Mouse (Mus musculus): ENCODE measurements around the gene Mff.

The Mff gene

DNA sequence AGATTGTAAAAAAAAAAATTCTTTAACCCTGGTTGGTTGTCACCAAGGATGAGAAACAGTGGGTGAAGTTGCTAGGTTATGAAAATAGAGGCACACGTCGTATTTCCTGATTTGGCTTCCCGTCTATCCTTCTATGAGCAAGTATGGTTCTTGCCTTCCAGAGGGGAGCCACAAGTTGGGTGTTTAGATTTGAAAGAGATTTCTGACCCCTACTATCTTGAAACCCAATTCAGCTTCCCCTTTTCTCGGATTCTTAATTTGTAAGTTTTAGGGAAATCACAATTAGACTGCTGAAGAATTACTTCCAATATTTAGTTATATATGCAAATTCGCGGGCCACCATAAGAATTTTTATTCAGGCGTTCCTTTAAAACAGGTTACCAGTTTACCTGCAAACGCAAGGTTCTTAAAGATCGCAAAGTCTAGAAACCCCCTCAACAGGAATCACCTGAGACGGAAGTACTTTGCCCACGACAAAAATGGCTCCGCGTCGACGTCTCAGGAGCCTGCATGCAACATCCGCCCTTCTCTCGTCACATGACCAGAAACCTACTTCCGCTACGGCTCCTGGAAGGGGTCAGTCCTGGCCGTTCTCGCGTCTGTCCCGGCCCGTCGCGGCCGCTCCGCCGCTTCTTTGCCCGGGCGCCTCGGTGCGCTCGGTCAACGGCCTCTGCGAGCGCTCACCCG is at the start of gene Mff:
Gene Mff (plus strand): TSS at position 552 of the 687 bp plus-strand sequence.
- DNase-seq, result peak; percentile 90

DNA sequence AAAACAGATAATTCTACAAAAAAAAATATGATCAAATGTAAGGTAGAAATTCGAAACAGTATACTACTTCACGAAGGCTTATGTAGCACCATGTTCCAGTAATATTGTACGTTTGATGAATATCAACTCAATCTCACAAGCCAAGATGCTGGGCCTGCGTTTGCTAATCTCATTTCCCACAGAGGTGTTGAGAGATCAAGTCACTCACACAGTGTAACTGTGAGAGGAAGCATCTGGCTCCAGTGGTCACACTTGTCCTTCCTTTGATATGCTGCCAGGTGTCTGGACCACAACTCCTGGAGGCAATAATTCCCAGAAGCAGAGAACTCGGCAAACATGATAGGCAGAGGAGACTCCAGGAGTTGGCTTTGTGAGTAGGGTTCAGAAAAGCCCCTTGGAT is 38.4 kb upstream of the Mff start:
- no peak for DNase-seq

DNA sequence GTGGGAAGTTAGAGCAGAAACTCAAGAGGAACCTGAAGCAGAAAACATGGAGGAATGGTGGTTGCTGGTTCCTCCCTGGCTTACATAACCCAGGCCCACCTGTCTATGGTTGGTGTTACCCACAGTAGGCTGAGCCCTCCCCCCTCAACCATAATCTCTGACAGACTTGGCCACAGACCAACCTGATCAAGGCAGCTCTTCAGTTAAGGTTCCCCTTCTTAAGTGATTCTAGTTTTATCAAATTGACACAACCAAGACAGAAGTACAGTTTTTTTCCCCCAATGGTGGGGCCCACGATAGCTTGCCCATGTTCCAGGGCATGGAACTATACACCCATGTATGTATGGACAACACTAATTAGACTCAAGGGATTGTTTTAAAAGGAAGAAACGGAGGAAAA is 37.8 kb upstream of the Mff start:
- DNase-seq, result no peak

DNA sequence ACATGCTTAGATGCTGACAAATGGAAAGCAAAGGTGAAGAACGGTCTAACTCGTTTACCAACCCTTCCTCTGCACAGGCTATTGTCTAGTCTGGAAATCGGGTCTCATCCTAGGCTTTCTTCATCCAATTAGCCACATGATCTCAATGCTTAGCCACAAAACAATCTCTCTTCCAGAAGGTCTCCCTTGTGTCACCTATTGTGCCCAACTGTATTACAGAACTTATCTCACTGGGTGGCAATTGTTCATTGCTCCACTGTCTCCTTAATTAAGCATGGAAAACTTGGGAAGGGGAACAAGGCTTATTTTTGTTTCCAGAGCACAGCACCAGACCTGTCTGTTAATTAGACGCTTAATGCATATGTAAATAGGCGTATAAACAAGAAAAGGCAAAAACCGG is 36.8 kb upstream of the Mff start:
- DNase-seq, result no peak

DNA sequence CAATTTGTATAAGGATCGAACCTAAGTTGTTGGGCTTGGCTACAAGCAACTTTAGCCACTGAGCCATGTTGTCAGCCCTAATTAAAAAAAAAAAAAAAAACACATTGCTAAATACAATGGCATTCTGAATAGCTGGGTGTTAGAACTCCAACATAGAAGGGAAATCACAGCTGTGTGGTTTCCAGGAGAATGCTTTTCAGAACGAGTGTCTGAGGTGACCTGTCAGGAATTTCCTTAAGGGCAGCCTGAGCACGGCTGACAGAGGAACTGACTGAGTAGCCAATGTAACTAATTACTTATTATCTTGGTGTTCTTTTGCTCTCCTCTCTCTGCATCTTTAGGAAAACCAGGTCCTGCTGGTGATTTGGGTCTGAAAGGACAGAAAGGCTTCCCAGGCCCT is 28.8 kb upstream of the Mff start:
- DNase-seq, result no peak

DNA sequence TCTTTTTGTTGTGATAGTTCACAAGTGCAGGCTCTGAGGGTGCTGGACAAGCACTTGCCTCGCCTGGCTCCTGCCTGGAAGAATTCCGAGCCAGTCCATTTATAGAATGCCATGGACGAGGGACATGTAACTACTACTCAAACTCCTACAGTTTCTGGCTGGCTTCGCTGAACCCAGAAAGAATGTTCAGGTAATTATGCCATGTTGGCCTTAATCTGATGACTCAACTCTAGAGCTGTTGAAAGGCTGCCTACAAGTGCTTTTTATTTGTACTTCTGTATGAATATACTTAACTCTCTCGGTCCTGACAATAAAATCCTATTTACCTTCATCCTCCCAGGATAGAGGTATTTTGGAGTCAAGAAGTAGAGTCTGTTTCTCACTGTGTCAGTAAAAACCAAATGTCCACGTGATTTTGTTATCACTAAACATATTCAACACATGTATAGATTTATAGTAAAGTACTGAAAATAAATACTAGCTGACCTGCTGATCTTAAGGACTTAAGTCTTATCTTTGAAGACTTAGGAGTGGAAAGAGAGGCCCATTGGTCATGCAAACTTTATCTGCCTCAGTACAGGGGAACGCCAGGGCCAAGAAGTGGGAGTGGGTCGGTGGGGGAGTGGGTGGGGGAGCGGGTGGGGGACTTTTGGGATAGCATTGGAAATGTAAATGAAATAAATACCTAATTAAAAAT is 6.7 kb upstream of the Mff start:
- DNase-seq, result no peak

DNA sequence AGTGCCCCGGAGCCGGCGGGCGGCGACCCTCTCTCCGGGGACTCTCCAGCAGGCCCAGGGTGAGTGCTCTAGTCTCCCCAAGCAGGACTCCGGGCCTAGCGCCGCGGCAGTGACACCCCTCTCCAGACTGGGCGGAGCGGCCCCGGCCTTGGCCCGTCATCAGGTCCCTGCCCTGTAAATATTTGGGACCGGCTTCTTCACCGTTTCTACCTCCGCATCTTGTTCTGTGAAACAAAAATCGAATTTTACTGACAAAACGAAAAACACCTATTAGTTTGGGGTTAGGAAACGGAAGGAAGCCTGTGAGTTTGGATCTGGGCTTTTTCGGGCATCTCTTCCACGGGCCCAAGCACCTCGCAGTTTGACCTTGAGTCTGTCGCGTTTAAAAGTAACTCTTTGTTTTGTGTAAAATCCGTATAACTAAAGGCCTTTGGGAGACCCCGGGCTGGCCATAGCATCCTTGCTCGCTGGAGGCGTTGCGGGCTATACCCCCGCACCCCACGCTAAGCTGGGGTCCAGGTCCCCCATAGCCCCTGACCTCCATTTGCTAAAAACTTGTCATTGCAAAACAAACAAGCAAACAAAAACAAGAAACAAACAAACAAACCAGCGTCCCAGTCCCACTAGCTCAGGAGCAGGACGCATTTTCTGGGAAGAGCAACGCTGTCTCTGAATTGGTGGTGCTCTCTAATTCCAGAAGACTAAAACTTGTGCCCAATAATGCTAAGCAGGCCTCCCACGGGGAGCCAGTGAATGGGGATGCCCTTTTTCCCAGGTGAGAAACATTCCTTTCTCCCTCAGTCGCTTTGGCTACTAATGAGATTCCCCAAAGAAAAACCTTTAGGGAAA is 560 bp downstream of the Mff start:
- no peak for DNase-seq

DNA sequence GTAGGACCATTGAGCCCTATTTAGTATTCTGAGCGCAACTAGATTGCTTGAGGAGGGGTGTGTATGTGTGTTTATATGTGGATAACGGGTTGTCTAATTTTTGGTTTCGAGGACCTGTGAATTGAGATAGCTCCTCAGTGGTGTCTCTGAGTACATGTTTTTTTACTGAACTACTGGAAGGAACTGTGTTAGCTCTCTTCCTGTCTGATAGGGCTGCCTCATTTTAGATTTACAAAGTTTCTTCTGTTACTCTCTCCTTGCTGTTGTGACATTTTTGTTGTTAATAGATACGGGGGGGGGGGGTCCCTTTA is 1.1 kb downstream of the Mff start:
- DNase-seq, result no peak

DNA sequence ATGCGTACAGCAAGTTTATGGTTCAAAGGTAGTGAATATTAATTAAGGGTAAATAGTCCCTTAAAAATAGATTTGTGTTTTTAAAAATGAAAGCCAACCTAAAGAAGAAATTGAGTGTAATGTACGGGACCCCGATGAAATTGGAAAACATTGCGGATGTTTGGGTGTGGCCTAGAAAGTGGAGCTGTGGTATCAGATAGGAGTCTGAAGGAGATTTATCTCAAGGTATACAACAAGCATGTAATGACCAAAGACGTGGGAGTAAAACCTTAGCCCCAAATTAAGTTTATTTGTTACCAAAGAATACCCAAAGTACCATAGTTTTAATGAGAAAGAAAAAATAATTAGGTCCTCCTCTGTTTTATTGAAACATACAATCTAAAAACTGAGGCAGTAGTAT is 1.8 kb downstream of the Mff start:
- DNase-seq, result no peak

DNA sequence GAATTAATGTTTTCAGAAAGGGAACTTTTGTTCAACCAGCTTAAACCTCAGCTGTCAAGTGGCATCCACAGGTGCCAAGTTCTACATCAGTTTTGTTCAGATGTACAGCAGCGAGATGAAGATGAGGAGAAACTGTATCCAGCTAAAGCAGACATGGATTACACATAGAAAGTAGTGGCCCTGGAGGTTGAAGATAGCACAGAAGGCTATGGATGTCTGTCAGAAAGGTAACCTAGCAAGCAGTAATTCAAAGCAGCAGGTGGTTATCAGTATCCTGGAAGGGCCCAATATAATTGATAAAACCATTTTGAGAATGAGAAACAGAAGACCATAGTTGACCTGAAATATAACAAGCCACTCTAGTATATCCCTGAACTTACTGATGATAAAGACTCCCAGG is 8.7 kb downstream of the Mff start:
- no peak for DNase-seq

DNA sequence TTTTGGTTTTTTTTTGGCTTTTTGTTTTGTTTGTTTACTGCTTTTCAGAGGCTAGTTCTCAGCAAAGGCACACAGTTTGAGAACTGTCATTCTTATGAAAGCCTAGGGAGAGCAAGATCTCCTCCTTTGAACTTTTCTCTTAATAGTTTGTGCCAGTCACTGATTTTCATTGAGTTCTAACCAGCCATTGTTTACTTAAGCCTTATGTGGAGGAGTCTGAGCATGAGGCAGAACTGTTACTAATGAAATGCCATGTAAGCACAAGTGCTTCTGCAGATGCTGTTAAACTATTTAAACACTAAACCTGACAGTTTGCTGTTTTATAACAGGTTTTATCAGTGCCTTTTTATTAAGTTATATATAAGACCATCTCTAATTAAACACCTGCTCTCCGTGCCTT is 13.4 kb downstream of the Mff start:
- DNase-seq, result no peak

DNA sequence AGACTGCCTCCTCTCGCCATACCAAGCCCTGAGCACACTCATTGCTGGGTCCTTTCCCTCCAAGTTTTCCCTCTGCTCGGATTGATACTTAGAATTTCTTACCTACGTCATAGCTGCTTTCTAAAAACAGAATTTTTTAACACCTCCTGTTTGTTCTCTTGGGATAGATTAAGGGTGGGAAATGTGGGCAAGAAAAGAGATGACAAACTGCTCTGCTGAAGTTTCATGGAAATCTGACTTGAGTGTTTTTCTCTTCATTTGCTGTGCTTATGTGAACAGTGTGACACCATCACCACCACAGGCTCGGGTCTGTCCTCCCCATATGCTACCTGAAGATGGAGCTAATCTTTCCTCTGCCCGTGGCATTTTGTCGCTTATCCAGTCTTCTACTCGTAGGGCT is 16.8 kb downstream of the Mff start:
- no peak for DNase-seq

DNA sequence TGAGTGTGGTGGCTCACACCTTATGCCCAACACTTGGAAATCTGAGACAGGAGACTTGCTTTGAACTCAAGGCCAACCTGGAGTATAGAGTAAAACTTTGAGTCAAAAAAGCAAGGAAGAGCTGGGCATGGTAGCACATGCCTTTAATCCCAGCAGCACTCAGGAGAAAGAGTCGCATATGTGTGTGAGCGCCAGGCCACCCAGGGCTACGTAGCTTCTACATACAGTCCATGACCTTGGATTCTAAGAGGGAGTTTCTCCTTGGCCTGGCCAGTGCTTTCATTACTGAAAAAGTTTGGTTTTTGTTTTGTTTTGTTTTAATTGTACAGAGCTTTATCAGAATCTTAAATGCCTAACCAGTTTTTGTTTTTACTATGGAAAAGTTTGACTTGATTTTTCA is 19.3 kb downstream of the Mff start:
- no peak for DNase-seq

DNA sequence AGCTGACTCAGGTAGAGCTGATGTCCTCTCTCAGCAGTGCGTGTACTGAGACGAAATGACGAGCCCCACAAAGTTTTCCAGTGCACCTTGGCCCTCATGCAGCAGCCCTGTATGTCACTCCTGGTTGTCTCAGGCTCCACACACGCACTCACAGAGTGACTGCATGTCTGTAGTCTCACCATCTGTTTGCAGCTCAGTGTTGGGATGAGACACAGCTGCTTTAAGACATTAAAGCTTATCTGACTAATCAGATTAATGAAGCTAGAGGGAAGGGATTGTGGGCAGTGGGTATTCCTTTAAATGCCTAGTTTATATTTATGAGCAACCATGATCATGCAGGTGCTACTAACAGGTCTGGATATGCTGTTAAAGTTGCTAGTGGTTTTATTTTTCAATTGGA is 21.7 kb downstream of the Mff start:
- no peak for DNase-seq

DNA sequence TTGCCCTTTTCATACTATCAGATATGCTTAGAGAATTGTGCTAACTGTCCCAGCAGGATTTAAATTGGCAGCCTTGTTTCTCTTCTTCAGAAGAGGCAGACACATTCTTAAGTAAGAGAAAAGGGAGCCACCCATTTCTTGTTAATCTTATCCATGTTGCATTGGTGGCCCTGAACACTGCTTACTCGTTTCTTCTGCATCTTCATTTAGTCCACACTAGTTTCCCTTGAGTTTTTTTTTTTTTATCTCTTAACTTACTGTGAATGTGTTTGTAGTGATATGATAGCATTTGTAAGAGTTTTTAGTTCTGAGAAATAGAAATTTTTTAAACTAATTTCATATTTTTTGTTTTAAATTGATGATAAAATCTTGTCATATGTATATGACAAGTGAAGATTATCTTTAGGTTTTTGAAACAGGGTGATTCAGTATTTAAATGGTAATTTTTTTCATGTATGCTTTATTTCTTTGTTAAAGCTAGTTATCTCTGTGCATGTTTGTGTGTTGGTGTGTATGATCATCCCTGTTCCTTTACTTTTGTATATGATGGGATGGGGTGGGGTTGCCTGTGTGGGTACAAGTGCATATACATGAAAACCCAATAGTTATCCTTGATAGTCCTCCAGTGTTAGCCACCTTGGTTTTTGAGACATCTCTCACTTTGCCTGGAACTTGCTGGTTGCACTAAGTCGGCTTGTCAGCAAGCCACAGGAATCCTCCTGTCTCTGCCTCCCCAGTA is 23.2 kb downstream of the Mff start:
- no peak for DNase-seq

DNA sequence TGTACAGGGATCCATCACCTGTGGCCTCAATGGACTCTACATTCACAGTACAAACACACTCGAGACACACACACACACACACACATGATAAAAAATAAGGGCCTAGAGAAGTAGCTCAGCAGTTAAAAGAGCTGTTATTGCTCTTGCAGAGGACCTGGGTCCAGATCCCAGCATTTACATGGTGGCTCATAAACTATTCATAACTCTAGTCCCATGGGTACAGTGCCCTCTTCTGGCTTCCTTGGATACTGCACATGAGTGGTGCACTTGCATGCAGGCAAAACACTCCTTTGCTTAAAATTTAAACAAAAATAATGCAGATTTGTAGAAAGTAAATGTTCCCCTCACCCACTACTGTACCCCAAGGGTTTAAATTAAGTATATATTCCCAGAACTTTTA is 34.8 kb downstream of the Mff start:
- DNase-seq, result no peak

DNA sequence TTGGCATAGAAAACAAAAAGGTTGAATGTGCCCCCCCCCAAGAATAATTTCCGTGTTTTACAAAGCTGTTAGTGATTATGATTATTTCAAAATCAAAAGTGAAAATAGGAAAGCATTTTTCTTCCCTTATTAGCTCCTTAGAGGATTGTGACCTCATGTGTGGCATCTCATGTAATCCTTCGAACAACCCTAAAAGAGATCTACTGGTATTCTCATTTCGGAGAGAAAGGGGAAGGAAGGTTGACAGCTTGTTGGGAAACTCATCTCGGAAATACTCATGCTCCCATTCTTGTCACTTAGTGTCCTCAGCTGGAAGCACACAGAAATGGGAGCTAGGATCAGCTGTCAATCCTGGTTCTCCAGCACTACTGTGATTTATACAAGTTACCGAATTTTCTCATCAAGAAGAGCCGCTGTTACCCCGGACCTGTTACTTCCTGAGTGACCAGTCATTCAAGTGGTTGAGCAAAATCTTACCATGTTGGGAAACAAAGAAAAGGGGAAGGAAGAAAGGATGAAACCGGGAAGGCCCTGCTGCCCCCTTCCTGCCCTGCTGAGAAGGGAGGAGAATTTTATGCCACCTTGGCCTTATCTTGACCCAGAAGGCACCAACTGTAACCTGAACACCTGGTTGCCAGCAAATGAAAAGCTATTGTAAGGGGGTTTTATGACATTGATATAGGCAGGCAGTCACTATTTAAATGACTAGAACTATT is 36.9 kb downstream of the Mff start:
- DNase-seq, result no peak

DNA sequence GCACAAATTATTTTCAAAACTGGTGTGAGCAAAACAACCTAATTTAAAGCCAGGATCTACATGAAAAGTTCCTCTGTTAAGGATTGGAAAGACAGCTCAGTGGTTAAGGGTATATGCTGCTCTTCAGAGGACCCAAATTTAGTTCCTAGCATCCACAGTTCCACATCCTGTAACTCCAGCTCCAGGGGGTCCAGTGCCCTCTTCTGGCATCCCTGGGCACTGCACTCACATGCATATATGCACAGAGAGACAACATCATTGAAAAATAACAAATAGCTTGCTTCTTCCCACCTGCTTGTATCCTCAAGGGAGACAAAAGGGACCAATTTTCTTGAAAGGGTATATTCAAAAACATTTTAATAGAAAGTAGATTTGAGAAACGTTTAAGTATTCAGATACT is 37.6 kb downstream of the Mff start:
- no peak for DNase-seq

DNA sequence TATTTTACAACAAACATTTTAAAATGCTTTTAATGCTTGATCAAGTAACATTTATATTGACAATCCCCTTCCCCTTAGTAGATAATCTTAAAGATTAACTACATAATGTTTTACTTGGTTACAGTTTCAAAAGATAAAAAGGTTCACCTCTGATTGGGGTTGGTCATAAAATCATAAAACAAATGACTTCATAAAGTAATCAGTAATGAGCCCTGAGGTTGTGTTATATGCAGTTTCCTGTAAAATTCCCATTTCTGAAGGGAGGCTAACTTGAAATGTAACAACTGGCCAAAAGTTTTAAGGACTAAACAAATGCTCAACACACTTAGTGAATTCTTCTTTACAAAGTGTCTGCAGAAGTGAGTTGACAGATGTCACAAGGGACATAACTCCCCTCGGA is 41.5 kb downstream of the Mff start:
- no peak for DNase-seq

DNA sequence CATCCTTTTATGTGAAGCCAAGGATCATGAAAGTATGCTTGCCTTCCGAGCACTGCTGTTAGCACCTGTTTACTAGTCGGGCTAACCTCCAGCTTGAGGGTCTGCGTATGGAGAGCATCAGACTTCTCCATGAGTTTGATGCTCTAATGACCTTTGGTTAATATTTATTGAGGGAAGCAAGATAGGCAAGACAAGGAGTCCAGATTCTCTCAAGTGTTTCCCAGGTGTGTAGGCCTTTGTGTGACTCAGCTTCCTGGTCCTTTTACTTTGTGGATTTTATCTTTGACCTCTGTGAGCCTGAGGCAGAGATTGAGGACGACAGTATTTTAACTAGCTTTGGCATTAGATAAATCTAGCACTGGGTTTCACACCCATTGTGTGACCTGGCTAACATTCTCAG is 42.0 kb downstream of the Mff start:
- DNase-seq, result no peak

DNA sequence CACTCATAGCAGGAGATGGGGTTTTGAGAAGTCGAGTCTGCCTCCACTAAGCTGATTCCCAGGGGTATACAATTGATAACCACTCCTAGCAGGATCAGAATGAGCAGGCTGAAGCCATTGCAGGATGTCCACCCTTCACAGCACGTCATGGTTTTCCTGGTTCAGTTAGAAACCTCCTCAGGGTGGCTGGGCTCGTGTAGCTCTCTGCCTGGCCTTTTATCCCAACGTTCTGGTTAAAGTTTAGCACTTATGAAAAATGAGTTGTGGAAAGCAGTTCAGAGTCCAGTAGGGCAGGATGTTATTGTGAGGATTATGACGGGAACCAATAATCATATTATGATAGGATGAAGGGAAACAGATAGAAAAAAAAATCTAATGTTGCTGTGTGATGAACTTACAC is 43.6 kb downstream of the Mff start, which contains the start of gene Tm4sf20:
Gene Tm4sf20 (minus strand): TSS at position 193 of the 400 bp plus-strand sequence.
- DNase-seq, result no peak

DNA sequence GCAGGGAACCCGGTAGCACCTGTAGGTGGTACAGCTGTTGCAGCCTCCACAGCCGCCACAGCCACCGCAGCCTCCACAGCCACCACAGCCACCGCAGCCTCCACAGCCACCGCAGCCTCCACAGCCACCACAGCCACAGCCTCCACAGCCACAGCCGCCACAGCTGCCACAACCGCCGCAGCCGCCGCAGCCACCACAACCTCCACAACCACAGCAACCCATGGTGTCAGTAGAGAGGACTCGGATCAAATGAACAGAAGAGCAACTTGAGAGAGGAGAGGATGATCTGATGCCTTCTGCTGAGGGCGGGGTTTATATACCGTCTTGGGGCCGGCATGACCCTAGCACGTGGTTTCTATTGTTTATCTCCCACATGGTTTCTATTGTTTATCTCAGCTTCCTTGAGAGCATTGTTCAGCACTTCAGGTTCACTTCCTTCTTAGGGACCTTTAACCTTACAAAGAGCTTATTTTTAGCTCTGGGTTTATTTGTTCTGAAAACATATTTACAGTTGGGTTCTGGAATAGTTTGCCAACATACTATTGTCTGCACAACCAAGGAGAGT is 46.4 kb downstream of the Mff start, which contains the start of gene Gm47791:
Gene Gm47791 (minus strand): TSS at position 222 of the 565 bp plus-strand sequence.
- no peak for DNase-seq

All from cerebellum, adult 11 months (tissue).